Mouse (Mus musculus): Measurements from ENCODE around the gene Capn7. TPM values are rescaled to one million over a fixed set of nuclear protein-coding genes. Genes with fewer than 3 reads are reported as not detected.

Capn7 gene
- polyA plus RNA-seq, 1 experiment from 2014 or later: 31.1 TPM

DNA sequence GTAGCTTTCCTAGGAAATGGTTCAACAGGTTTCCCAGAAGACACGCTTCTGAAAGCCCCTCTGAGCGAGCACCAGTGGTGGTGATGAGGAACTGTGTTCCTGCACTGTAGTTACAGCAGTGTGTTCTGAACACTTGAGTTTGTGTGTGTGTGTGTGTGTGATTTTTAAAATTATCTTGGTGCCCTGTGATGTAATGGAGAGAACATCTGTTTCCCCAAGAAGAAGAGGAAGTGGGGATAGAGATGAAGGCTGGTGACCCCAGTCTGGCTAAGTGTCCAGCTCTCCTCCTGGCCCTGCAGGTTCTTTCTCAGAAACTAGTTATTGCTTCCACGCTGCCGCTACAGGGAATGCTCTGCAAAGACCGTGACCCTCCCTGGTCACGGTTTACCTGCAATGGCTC, 38.0 kb downstream of the Capn7 start:
- no peaks in the 10 kb centered on the region for H3K9me3 ChIP-seq (replicated peaks)
- H3K4me1 ChIP-seq: no peaks in the 10 kb centered on the region
- H3K36me3 ChIP-seq: peaks cover 99% of the 10 kb centered on the region
- no peak for DNase-seq (ENCODE audit: low spot score)
- 92% methylated on average over 6 of the region's 6 CpGs for WGBS
- H3K4me3 ChIP-seq: no peak overlapping the region
- H3K27ac ChIP-seq: no peak overlapping the region
- no peaks in the 10 kb centered on the region for H3K27me3 ChIP-seq (ENCODE audit: low read depth, poor library complexity, severe bottlenecking)

DNA sequence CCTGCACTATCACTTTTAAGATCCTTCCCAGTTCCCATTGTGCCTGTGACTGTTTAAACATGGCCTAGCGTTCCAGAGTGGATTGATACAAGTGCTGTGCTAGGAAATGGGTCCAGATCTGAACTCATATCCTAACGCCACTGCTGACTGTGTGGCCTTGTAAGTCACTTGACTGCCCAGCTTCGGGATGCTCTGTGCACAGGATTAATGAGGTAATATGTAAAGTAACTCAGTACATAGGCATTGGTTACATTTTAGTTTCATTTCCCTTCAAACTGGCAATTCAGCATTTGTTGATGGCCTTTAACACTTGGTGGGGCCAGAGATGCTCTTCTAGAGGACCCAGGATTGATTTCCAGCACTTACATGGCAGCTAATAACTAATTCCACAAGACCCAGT, 39.9 kb downstream of the Capn7 start:
- no peaks in the 10 kb centered on the region for H3K27me3 ChIP-seq (ENCODE audit: low read depth, poor library complexity, severe bottlenecking)
- H3K9me3 ChIP-seq (replicated peaks): no peaks in the 10 kb centered on the region
- no peaks in the 10 kb centered on the region for H3K4me1 ChIP-seq
- H3K27ac ChIP-seq: no peak overlapping the region
- no peak for DNase-seq (ENCODE audit: low spot score)
- 91% methylated on average over 3 of the region's 3 CpGs for WGBS
- H3K36me3 ChIP-seq: peaks cover 91% of the 10 kb centered on the region
- H3K4me3 ChIP-seq: no peak overlapping the region

DNA sequence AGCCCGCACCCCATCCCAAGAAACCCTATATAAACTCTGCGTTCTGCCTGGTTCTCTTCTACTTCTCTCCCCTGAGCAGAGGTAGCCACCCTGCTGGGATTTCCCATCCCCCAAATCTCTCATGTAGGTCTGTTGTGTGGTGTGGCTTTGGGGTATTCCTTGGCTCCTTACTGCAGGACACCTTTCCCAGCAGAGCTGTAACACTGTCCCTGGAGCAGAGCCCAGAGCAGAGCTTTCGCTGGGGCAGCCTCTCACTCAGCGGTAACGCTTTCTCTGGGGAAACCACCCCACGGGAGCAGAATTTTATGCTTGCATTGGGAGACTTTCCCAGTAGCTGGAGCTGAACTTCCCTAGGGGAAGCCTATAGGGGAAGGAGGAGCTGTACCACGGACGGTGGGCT, 45.8 kb downstream of the Capn7 start:
- H3K4me3 ChIP-seq: no peak overlapping the region
- H3K27ac ChIP-seq: no peak overlapping the region
- H3K27me3 ChIP-seq (ENCODE audit: low read depth, poor library complexity, severe bottlenecking): no peaks in the 10 kb centered on the region
- peaks cover 85% of the 10 kb centered on the region for H3K36me3 ChIP-seq
- DNase-seq (ENCODE audit: low spot score): no peak
- no peaks in the 10 kb centered on the region for H3K9me3 ChIP-seq (replicated peaks)
- 89% methylated on average over 8 of the region's 8 CpGs for WGBS
- peaks cover 22% of the 10 kb centered on the region for H3K4me1 ChIP-seq

DNA sequence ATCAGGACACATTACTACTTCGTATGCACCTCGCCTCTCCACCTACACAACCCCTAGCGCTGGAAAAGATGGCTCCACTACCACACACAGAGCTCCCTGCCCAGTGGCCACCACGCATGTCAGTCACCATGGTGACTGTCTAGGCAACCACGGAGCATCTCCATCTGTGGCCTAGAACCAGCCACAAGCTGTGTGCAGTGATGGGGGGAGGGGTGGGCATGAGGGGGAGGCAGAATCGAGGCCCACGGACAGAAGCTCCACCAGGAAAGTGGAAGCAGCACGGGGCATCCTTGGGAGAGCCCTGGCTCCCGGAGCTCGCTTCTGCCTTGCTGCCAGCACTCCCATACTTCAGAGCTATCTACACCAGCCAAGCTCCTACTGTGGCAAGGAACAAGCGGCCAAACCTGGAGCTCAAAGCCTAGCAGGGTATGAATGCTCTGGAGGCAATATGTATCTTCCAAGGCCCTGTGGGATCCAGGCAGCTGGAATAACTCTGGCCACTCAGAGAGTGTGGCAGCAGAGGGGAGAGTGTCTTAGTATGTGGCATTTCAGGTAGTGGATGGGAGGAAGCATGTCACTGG, 47.1 kb downstream of the Capn7 start:
- H3K36me3 ChIP-seq: peaks cover 81% of the 10 kb centered on the region
- H3K27ac ChIP-seq: no peak overlapping the region
- peaks cover 34% of the 10 kb centered on the region for H3K4me1 ChIP-seq
- H3K4me3 ChIP-seq: no peak overlapping the region
- WGBS: 91% methylated on average over 11 of the region's 11 CpGs
- H3K9me3 ChIP-seq (replicated peaks): no peaks in the 10 kb centered on the region
- peak; percentile 25 for DNase-seq (ENCODE audit: low spot score)
- no peaks in the 10 kb centered on the region for H3K27me3 ChIP-seq (ENCODE audit: low read depth, poor library complexity, severe bottlenecking)

GRCm38 (mm10) chr14:31384366-31385323, 48.2 kb downstream of the Capn7 start:
- 80% methylated on average over 13 of the region's 13 CpGs for WGBS
- H3K4me1 ChIP-seq: peaks cover 45% of the 10 kb centered on the region
- peak overlapping the region; percentile 19; the same call in 1 of the 2 replicates for H3K27ac ChIP-seq
- no peaks in the 10 kb centered on the region for H3K9me3 ChIP-seq (replicated peaks)
- no peaks in the 10 kb centered on the region for H3K27me3 ChIP-seq (ENCODE audit: low read depth, poor library complexity, severe bottlenecking)
- peaks cover 73% of the 10 kb centered on the region for H3K36me3 ChIP-seq
- DNase-seq (ENCODE audit: low spot score): peak; percentile 28
- H3K4me3 ChIP-seq: no peak overlapping the region

- Histone ChIP-seq H3K27ac (peak overlapping the region; percentile 19; the same call in 1 of the 2 replicates), H3K27me3 (ENCODE audit: low read depth, poor library complexity, severe bottlenecking) (no peaks in the 10 kb centered on the region), H3K4me3 (no peak overlapping the region), H3K4me1 (peaks cover 48% of the 10 kb centered on the region), H3K9me3 (replicated peaks) (no peaks in the 10 kb centered on the region), H3K36me3 (peaks cover 70% of the 10 kb centered on the region)
- WGBS: 94% methylated on average over 5 of the region's 5 CpGs
- peak; percentile 23 for DNase-seq (ENCODE audit: low spot score)
Measured at GRCm38 (mm10) chr14:31385406-31385805, 49.0 kb downstream of the Capn7 start.

DNA sequence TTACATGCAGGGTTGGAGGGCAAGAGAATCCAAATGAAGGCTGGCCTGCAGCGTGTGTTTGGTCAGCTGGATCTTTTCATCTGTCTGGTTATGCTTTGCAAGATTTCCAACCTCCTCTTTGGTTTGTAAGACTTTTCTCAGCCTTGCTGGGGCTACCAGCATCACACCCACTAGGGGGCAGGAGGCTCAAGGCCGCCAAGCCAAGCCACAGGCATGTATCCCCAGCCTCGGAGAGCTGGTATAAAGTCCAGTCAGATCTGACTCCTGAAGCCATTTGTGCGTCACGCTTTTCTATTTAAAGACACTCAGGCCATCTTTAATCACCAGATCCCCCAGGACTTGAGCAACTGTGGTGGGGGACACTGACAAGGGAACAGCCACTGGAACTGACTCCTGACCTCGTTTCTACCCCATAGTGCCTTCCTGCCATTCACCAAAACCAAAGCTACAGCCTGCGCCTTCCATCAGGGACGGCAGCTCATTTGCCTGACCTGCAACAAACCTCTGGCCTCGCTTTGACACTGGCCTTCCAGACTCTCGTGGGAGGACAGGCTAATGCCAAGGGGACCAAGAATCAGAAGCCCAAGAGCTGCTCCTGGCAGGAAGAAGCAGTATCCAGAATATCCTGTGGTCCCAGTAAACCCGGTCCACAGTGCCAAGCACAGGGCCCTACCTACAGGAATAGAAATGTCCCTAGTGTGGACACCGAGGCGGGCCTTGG, 49.7 kb downstream of the Capn7 start:
- DNase-seq (ENCODE audit: low spot score): peak; percentile 64
- Histone ChIP-seq H3K36me3 (peaks cover 68% of the 10 kb centered on the region), H3K4me1 (peaks cover 48% of the 10 kb centered on the region), H3K4me3 (no peak overlapping the region), H3K27ac (peak overlapping the region; percentile 16; the same call in 1 of the 2 replicates), H3K9me3 (replicated peaks) (no peaks in the 10 kb centered on the region), H3K27me3 (ENCODE audit: low read depth, poor library complexity, severe bottlenecking) (no peaks in the 10 kb centered on the region)
- 53% methylated on average over 13 of the region's 13 CpGs for WGBS

DNA sequence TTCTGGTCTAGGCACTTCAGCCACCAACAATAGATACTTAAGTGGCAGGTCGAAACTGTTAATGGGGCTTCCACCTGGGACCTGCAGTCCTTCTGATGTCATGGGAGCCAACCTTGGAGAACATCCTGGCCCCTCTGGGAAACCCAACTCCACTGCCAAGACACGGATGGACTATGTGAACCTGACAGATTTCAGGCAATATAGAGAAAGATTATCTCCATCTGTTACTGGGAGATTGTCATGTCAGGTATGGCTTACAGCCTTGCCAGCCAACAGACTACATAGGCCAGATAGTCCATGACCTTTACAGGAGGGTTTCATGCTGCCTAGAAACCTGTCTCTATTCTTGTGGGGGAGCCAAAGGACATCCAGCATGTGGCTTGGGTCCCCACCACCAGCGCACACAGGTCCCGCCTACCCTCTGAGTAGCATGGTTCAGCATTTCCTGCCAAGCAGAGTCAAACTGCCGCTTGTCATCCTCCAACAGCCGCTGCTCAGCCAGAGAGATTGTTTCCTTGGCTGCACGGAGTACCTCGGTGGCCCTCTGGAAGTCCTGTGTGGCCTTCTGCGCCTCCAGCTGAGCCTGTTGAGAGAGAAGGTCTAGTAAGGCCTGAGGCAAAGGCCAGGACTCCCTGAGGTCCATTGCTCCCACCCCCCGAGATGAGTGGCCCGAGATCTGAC, 51.0 kb downstream of the Capn7 start:
- no peak overlapping the region for H3K27ac ChIP-seq
- no peaks in the 10 kb centered on the region for H3K9me3 ChIP-seq (replicated peaks)
- H3K4me1 ChIP-seq: peaks cover 48% of the 10 kb centered on the region
- H3K27me3 ChIP-seq (ENCODE audit: low read depth, poor library complexity, severe bottlenecking): no peaks in the 10 kb centered on the region
- 86% methylated on average over 11 of the region's 11 CpGs for WGBS
- no peak for DNase-seq (ENCODE audit: low spot score)
- H3K36me3 ChIP-seq: peaks cover 68% of the 10 kb centered on the region
- H3K4me3 ChIP-seq: no peak overlapping the region

- Histone ChIP-seq H3K4me1 (peaks cover 51% of the 10 kb centered on the region), H3K9me3 (replicated peaks) (no peaks in the 10 kb centered on the region), H3K27me3 (ENCODE audit: low read depth, poor library complexity, severe bottlenecking) (no peaks in the 10 kb centered on the region), H3K4me3 (no peak overlapping the region), H3K27ac (peak overlapping the region; percentile 57), H3K36me3 (peaks cover 70% of the 10 kb centered on the region)
- WGBS: 55% methylated on average over 13 of the region's 13 CpGs
- peak; percentile 49 for DNase-seq (ENCODE audit: low spot score)
Measured at GRCm38 (mm10) chr14:31388086-31388872, 51.8 kb downstream of the Capn7 start.

DNA sequence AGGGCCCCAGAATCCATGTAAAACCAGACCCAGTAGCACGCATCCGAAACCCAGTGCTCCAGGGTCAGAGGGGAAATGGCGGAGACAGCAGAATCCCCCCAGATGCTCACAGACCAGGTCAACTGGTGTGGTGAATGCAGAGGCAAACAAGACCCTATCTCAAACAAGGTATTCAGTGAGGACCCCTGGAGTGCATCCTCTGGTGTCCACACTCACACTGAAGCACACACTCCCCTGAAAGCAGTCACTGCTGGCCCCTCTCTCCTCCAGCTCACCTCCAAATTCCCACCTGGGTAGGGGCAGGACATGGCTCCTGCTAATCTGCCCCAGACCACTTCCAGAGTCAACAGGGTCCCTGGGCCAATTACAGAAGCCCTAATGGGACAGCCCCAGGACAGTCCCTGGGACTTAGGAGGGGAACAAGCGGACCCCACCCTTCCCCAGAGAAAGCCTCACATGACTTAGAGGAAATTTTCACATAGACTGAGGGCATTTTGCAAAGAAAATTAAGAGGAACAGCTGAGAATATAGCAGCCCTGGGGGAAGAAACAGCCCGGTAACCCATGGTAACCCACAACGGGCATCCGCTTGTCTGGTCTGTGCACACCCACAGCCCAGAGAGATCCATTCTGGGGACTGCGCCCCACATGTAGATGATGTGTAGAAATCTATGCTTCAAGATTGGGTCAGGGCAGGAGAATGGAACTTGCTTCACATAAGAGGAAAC, 53.1 kb downstream of the Capn7 start:
- Histone ChIP-seq H3K9me3 (replicated peaks) (no peaks in the 10 kb centered on the region), H3K27me3 (ENCODE audit: low read depth, poor library complexity, severe bottlenecking) (no peaks in the 10 kb centered on the region), H3K4me3 (no peak overlapping the region), H3K27ac (peak overlapping the region; percentile 11; the same call in 1 of the 2 replicates), H3K36me3 (peaks cover 67% of the 10 kb centered on the region), H3K4me1 (peaks cover 56% of the 10 kb centered on the region)
- no peak for DNase-seq (ENCODE audit: low spot score)
- 95% methylated on average over 8 of the region's 8 CpGs for WGBS

GRCm38 (mm10) chr14:31392300-31392699, 55.9 kb downstream of the Capn7 start:
- Histone ChIP-seq H3K36me3 (peaks cover 67% of the 10 kb centered on the region), H3K4me3 (no peak overlapping the region), H3K27ac (no peak overlapping the region), H3K4me1 (peaks cover 40% of the 10 kb centered on the region), H3K27me3 (ENCODE audit: low read depth, poor library complexity, severe bottlenecking) (no peaks in the 10 kb centered on the region), H3K9me3 (replicated peaks) (no peaks in the 10 kb centered on the region)
- DNase-seq (ENCODE audit: low spot score): no peak
- 83% methylated on average over 5 of the region's 5 CpGs for WGBS

Measured in limb, embryonic 10.5 days (tissue).